Mouse (Mus musculus): ENCODE data around the gene Orm2.

Gene Orm2

DNA sequence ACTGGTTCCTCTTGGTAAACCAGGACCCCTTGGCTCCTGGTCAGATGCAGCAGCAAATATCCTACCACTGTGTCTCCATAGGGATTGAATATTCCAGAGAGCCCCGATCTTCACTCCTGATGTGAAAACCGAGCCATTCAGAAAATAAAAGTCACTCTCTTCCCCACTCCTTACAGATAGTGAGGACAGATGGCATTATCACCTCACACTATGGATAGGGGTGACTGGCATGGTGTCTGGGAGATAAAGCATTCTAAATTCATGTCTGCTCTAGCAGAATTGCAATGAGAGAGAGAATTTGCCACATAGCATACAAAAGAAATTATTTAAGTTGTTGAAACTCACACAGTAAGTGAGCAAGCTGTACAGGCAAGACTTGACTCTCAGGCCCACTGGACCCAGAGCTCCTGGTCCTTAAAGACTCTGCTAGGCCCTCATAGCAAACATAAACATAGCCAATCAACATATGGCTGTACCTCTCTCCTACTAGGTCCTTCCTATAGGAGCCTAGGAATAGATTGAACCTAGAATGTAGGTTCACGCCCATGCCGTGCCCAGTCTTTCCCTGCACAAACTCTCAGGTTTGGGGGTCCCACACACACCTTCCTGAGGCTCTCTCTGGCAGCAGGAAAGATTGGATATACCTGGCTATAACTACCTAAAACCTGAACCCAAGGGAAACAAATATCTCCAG is 20.6 kb downstream of the Orm2 start:
- DNase-seq, result no peak

- no peak for DNase-seq
Measured at GRCm38 (mm10) chr4:63383474-63383873, 21.2 kb downstream of the Orm2 start.

GRCm38 (mm10) chr4:63384262-63384661 is 22.0 kb downstream of the Orm2 start:
- DNase-seq, result no peak

DNA sequence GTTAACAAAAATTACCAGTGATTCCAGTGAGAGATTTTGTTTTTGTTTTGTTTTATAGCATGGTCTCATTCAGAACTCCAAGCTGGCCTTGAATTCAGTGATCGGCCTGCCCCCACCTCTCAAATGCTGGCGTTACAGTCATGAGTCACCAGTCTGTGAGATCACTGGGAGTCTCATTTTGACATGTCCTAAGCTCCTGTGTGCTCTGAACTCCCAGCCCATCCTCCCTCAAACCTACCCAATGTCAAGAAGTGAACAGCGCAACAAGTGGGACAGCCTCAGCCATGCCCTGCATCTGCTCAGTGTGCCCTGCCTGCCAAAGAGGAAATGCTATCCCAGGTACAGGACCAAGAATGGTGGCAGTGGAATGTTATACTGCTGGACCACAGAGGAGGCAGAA is 23.0 kb downstream of the Orm2 start:
- no peak for DNase-seq

- no peak for DNase-seq
Measured at GRCm38 (mm10) chr4:63385784-63386183, 23.5 kb downstream of the Orm2 start.

GRCm38 (mm10) chr4:63388029-63388428 is 25.8 kb downstream of the Orm2 start:
- no peak for DNase-seq

GRCm38 (mm10) chr4:63389121-63389886 is 27.1 kb downstream of the Orm2 start:
- no peak for DNase-seq

DNA sequence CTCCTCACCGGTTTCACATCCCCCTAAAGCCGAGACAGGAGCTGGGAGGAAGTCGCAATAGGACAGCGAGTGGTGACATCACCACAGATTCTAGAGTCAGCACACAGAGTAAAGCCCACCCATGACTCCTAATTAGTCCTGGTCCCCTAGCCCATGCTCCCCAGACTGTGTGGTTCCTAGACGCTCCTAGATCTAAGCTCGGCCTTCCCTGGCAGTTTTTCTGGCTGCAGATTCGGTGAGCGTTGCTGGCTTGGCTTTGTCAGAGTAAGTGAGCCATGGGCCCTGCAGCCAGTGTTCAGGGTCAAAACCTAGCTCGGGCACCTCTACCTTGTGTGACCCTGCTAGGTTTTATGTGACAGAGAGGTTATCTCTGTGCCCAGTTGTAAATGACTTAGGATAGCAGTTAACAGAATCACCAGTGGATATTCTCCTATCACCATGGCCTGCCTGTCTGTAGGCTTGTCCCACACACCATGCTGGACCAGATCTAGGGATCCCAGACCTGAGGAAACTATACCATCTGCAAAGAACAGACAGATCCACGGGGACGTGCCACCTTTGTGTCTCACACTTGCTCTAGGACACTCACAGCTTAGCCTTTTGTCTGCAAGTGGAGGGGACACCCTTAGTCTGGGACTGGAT is 27.8 kb downstream of the Orm2 start:
- no peak for DNase-seq

DNA sequence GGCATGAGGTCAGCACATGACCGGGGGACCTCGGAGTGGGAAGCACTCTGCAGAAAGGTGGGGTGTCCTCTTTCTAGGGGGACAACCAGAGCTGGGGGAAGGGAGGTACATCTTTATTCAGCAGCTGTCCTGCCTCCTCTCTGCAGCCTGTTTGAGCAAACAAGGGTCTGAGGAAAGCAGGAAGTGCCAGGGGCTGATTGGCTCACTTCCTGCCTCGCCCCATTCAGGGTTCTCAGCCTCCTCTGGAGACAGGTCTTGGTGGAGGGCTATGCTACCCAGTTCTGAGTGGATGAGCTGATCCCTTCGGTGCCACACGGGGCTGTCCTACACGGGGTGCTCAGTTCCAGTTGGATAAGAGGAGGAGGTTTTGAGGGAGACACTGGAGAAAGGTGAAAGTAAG is 29.1 kb downstream of the Orm2 start:
- DNase-seq, result no peak

GRCm38 (mm10) chr4:63397981-63398537 is 35.8 kb downstream of the Orm2 start:
- no peak for DNase-seq

DNA sequence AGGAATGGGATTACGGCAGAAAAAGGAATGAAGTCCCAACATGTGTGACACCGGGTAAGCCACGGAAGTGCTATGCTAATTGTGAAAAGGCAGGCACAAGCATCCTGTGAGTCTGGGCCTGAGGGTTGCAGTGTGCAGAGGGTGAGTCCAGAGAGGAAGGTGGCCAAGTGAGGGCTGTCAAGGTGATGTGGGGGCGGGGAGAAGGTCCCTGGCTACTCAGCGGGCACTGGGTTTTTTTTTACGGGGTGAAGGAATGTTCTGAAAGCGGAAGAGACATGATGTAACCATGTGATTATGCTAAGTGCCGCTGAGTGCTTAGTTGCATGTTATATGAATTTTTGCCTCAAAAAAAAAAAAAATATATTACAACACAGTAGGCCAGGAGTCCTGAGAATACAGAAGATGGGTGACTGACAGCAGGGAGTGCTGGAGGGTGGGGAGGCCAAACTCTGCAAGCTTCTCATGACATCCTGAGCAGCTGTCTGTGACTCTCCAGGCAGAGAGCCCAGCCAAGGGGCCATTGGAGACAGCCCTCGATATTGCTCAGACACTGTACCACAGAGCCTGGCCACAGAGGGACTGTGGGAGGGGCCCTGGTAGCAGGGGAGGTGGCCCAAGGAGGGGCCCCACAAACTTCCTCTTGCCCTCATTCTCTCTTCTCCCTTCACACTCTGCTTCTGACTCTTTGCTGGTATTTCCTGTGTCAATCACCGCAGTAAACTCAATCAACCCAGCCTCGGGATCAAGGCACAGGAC is 36.8 kb downstream of the Orm2 start:
- no peak for DNase-seq

DNA sequence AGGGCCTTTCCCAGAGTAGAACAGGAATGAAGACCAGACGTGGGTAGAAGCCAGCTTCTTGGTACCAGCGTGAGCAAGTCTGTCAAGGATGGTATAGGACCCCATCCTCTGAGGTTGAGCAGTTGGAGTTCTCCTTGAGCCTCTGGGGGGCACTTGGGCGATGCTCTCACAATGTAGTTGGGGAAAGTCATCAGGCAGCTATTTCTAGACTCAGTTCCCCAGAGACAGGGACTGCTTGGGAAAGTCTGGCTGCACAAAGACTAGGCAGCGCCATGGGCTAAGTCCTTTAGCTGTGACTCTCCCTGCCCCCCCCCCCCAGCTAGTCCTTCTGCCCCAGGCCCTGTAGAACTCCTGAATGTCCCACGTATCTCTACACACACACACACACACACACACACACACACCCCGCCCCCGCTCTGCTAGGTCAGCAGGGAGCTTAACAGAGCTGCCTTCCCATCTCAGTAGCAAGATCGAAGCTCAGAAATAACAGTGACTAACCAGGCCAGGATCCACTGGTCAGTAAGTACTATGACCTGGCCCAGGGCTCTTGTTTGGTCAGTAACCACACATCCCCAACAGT is 37.5 kb downstream of the Orm2 start:
- DNase-seq, result no peak

DNA sequence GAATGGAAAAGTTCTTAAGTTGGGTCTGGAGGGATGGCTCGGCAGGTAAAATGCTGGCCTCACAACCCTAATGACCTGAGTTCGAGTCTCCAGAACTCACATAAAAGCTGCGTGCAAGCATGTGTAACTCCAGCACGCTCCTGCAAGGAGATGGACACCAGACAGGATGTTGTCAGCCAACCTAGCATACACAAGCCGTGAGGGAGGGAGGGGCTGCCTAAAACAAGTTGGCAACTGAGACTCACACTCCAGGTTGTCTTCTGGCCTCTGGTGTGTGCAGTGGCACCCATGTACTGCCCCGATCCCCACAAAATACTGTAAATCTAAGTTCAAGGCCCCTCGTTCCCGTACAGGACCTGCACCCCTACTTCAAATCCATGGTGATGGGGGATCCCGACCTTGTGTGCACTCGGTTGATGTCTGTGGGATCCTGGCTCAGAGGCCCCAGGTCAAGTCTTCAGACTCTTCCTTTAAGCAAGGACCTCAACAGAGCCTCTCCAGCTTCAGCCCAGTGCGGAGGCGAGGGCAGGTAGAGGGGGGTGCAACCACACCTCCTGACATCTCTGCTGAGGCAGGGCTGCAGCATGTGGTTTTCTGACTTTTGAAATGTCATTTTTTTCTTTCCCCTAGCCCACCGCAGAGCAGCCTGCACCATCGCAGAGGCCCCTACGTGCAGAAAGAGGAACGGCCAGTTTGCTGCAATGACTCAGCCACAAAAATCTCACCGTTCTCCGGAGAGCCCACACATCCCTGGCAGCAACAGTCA is 38.5 kb downstream of the Orm2 start:
- DNase-seq, result no peak

- no peak for DNase-seq
Measured at GRCm38 (mm10) chr4:63401620-63402019, 39.4 kb downstream of the Orm2 start.

GRCm38 (mm10) chr4:63402056-63402455 is 39.8 kb downstream of the Orm2 start:
- DNase-seq, result no peak

DNA sequence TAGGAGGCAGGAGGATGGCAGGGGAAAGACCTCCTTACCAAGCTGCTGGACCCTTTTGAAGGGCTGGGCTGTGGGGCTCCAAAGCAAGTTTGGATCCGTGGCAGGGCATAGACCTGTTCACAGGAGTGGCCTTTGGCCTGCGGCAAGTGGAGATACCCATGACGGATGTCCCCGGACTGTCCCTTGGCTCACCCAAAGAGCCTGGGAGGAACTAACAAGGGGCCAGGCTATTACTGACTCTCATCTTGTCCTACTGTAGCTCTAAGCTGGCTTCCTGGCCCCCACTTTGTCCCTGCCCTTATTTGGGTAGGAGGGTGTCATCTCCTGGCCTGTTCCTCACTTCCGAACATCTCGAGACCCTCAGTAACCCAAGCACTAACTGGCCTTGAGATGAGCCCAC is 40.3 kb downstream of the Orm2 start:
- DNase-seq, result no peak

DNA sequence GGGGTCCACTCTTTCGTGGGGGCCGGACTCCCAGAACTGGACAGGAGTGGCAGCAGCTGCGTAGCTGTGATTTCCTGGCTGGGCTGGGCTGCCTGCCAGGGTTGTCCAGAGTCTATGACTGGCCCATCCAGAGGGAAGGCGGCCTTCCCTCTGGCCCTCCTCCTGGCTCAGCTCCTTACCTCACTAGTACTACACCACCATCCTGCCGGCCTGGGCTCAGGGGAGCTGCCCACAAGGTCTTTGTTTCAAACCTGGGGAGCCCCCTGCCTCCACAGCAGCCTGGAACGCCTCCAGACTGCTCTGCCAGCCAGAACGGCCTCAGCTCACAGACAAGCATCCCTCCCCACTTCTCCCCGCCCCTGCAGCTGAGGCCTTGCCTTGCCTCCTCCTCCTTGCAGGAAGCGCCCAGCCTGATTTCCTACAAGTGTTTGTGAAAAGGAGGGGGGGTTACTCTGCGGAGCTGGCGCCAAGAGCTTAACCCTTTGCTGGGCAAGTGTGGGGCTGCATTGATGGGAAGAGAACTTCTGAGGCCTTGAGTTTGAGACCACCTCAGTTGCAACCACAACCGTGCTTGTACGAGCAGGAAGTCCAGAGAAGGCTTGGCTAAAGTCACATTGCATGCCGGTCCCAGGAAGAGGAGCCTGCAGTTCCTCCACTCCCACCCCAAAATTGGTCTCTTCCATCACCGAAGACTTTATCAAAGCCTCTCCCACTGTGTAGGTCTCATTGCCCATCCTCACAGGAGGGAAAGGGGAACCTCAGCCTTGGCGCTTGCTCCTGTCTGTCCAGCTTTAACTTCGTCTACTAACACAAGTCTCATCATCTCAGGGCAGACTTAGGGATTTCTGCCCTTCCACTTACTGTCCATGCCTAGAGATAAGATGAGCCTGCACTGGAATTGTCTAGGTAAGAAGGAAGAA is 41.1 kb downstream of the Orm2 start, which contains the start of gene Akna:
Akna (minus strand) TSS at position 315 of the 920 bp plus-strand sequence.
- no peak for DNase-seq

DNA sequence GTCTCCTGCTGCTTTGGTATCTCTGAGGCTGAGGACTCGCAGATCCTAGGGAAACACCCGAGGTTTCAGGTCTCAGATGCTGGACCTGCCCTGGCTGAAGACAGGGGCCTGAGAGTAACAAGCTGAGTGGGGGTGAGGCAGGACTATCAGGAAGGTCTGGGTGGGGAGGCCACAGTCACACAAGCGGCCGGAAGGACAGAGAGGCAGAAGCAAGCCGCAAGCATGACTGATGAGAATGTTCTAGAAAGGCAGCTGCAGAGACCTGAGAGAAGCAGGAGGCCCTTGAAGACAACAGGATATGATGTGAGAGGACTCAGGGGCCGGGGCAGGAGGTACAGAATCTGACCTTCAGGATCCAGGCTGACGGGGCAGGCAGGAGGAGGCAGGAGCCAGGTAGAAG is 42.0 kb downstream of the Orm2 start:
- DNase-seq, result no peak

GRCm38 (mm10) chr4:63405051-63405450 is 42.8 kb downstream of the Orm2 start:
- no peak for DNase-seq

DNA sequence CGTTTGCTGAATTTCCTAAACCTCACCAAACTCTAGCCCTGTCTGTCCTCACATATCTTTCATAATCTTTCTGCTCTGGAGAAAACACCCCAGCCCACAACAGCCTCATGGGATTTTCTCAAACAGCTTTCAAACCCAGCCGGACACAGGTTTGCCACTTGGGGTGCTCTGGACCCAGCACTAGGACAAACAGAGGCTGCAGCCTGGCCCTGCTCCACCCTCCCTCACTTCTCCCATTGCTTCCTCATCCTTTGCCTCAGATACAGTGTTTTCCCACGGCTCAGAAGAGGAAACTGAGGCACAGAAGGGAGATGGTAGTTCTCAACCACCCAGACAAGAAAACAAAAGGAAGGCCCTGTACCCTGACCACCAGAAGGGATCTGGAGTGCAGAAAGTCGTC is 43.4 kb downstream of the Orm2 start:
- no peak for DNase-seq

GRCm38 (mm10) chr4:63408247-63408646 is 46.0 kb downstream of the Orm2 start:
- DNase-seq, result no peak

Measured in cerebellum, adult 9-11 months (tissue).